Mouse (Mus musculus) MEL (cell line): ENCODE results near the gene Il16. TPM values are rescaled to one million over a fixed set of nuclear protein-coding genes. Genes with fewer than 3 reads are reported as not detected.

Experiments
- DNase-seq: peaks from one replicate; pipeline ENCODE4 v3.0.0; 2011; ENCODE audit warnings: low read depth, low spot score
- H3K27ac ChIP-seq: 2 replicates; pipeline ENCODE4 v1.5.1; 2012; ENCODE audit warnings: low read depth, mild to moderate bottlenecking, control low read depth, low read length, moderate library complexity; ENCODE audit not compliant: control insufficient read depth
- H3K27me3 ChIP-seq, 2 experiments: fragments of 150-350 bp in 1 of 2; sonication (generic) in 1 of 2; 2 replicates each; pipeline ENCODE4 v1.6.1; 2012; ENCODE audit warnings: low read length in 2 of 2, mild to moderate bottlenecking in 2 of 2, improper control_type of control experiment in 1 of 2, moderate library complexity in 1 of 2; ENCODE audit not compliant: insufficient read depth in 2 of 2, control insufficient read depth in 1 of 2
- H3K36me3 ChIP-seq, 2 experiments: 2 replicates each; pipeline ENCODE4 v1.6.1; 2012 to 2014; ENCODE audit warnings: low read length in 2 of 2, improper control_type of control experiment in 1 of 2, inconsistent platforms in 1 of 2, mild to moderate bottlenecking in 1 of 2; ENCODE audit not compliant: insufficient read depth in 2 of 2, control insufficient read depth in 1 of 2
- H3K4me1 ChIP-seq, 2 experiments: fragments of 150-350 bp in 1 of 2; sonication (generic) in 1 of 2; 2 replicates each; pipeline ENCODE4 v1.6.1; 2012; ENCODE audit warnings: low read length in 2 of 2, improper control_type of control experiment in 1 of 2, mild to moderate bottlenecking in 1 of 2; ENCODE audit not compliant: insufficient read depth in 2 of 2, control insufficient read depth in 1 of 2
- H3K4me3 ChIP-seq, 2 experiments: fragments of 150-350 bp in 1 of 2; sonication (generic) in 1 of 2; 2 replicates each; pipeline ENCODE4 v1.5.1; 2012; ENCODE audit warnings: low read depth in 2 of 2, low read length in 2 of 2, mild to moderate bottlenecking in 2 of 2, moderate library complexity in 2 of 2, control low read depth in 1 of 2, improper control_type of control experiment in 1 of 2; ENCODE audit not compliant: control insufficient read depth in 1 of 2, insufficient read depth in 1 of 2
- H3K79me2 ChIP-seq: 2 replicates; pipeline ENCODE4 v1.6.1; 2012; ENCODE audit warnings: mild to moderate bottlenecking, low read length, moderate library complexity; ENCODE audit not compliant: control insufficient read depth, poor library complexity, insufficient read depth
- H3K9ac ChIP-seq: 2 replicates; pipeline ENCODE4 v1.6.1; 2012; ENCODE audit warnings: low read depth, mild to moderate bottlenecking, control low read depth, low read length, moderate library complexity; ENCODE audit not compliant: control insufficient read depth, poor library complexity, severe bottlenecking
- H3K9me3 ChIP-seq: fragments of 150-350 bp; sonication (generic); replicated peaks from 2 replicates; pipeline ENCODE4 v1.6.1; 2012; ENCODE audit warnings: mild to moderate bottlenecking, low read length, improper control_type of control experiment, moderate library complexity; ENCODE audit not compliant: insufficient read depth
- CHD2 ChIP-seq: IDR thresholded peaks from 2 replicates; pipeline ENCODE4 v1.6.1; 2011; ENCODE audit warnings: low read length, improper control_type of control experiment
- CTCF ChIP-seq, 3 experiments: IDR thresholded peaks in 2 of 3; conservative IDR thresholded peaks in 1 of 3; 2 replicates each; pipeline ENCODE4 v1.5.1; 2011 to 2012; ENCODE audit warnings: low read length in 3 of 3, low read depth in 2 of 3, mild to moderate bottlenecking in 2 of 3, improper control_type of control experiment in 1 of 3, inconsistent platforms in 1 of 3, mixed read lengths in 1 of 3, moderate library complexity in 1 of 3; ENCODE audit not compliant: control insufficient read depth in 1 of 3, insufficient read depth in 1 of 3, poor library complexity in 1 of 3, severe bottlenecking in 1 of 3
- HCFC1 ChIP-seq: IDR thresholded peaks from 2 replicates; pipeline ENCODE4 v1.6.1; 2012; ENCODE audit warnings: low read depth, mild to moderate bottlenecking, inconsistent platforms, low read length, improper control_type of control experiment, moderate library complexity
- JUND ChIP-seq: IDR thresholded peaks from 2 replicates; pipeline ENCODE4 v1.6.1; 2011; ENCODE audit warnings: low read depth, mild to moderate bottlenecking, improper control_type of control experiment, low read length
- KAT2A ChIP-seq: conservative IDR thresholded peaks from 2 replicates; pipeline ENCODE4 v1.6.1; 2012; ENCODE audit warnings: low read depth, low read length, improper control_type of control experiment, inconsistent platforms
- MXI1 ChIP-seq: IDR thresholded peaks from 2 replicates; pipeline ENCODE4 v1.6.1; 2011; ENCODE audit warnings: mild to moderate bottlenecking, low read depth, low read length, improper control_type of control experiment
- POLR2AphosphoS5 ChIP-seq: IDR thresholded peaks from 2 replicates; pipeline ENCODE4 v1.6.1; 2012; ENCODE audit warnings: low read depth, borderline replicate concordance, mild to moderate bottlenecking, inconsistent platforms, low read length, moderate library complexity, mixed read lengths
- RAD21 ChIP-seq: IDR thresholded peaks from 2 replicates; pipeline ENCODE4 v1.6.1; 2011; ENCODE audit warnings: mild to moderate bottlenecking, low read depth, low read length, improper control_type of control experiment
- RCOR1 ChIP-seq: IDR thresholded peaks from 2 replicates; pipeline ENCODE4 v1.6.1; 2012; ENCODE audit warnings: low read depth, mild to moderate bottlenecking, inconsistent platforms, low read length, improper control_type of control experiment
- SIN3A ChIP-seq: IDR thresholded peaks from 2 replicates; pipeline ENCODE4 v1.6.1; 2012; ENCODE audit warnings: low read length, improper control_type of control experiment, inconsistent platforms
- TAL1 ChIP-seq: IDR thresholded peaks from 2 replicates; pipeline ENCODE4 v1.6.1; 2012; ENCODE audit warnings: mild to moderate bottlenecking, inconsistent platforms, low read length, moderate library complexity, mixed read lengths
- TBP ChIP-seq: IDR thresholded peaks from 2 replicates; pipeline ENCODE4 v1.8.0; 2011; ENCODE audit warnings: low read depth, low read length, improper control_type of control experiment
- TCF12 ChIP-seq: IDR thresholded peaks from 2 replicates; pipeline ENCODE4 v1.6.1; 2014; ENCODE audit warnings: low read depth, mild to moderate bottlenecking, inconsistent platforms, low read length, improper control_type of control experiment, moderate library complexity
- USF2 ChIP-seq, 2 experiments: IDR thresholded peaks; 2 replicates each; pipeline ENCODE4 v1.6.1; 2011 to 2012; ENCODE audit warnings: improper control_type of control experiment in 2 of 2, low read length in 2 of 2, borderline replicate concordance in 1 of 2, inconsistent platforms in 1 of 2, low read depth in 1 of 2, mild to moderate bottlenecking in 1 of 2; ENCODE audit not compliant: insufficient read depth in 1 of 2
- ZC3H11A ChIP-seq: IDR thresholded peaks from 2 replicates; pipeline ENCODE4 v1.6.1; 2012; ENCODE audit warnings: low read depth, mild to moderate bottlenecking, inconsistent platforms, low read length, improper control_type of control experiment
- ZKSCAN1 ChIP-seq: IDR thresholded peaks from 2 replicates; pipeline ENCODE4 v1.6.1; 2012; ENCODE audit warnings: low read depth, mild to moderate bottlenecking, inconsistent platforms, low read length, improper control_type of control experiment, moderate library complexity
- ZMIZ1 ChIP-seq: IDR thresholded peaks from 2 replicates; pipeline ENCODE4 v1.6.1; 2012; ENCODE audit warnings: low read depth, mild to moderate bottlenecking, inconsistent platforms, low read length, improper control_type of control experiment, moderate library complexity
- ZNF384 ChIP-seq: IDR thresholded peaks from 2 replicates; pipeline ENCODE4 v1.6.1; 2012; ENCODE audit warnings: low read depth, mild to moderate bottlenecking, inconsistent platforms, low read length, improper control_type of control experiment
- polyA plus RNA-seq, 2 experiments: library from polyadenylated mRNA; stranded (reverse) in 1 of 2; unstranded in 1 of 2; fragments of >175 nt in 1 of 2; fragments of >200 nt in 1 of 2; gene quantifications; 2 replicates each; pipeline versions ENCODE4 v1.2.1 to v1.2.4; 2012; ENCODE audit warnings: low replicate concordance in 2 of 2, low read depth in 1 of 2; ENCODE audit not compliant: insufficient read length in 2 of 2, insufficient read depth in 1 of 2, missing spikeins in 1 of 2
- total RNA-seq: library from RNA; depleted of rRNA; stranded (reverse); fragments of 300-350 nt; gene quantifications from 2 replicates; pipeline ENCODE4 v1.2.3, GENCODE M21; 2012

Il16 gene
- total and polyA plus RNA-seq, 3 experiments = 0.04 to 0.10 TPM; not detected in 1

GRCm38 (mm10) chr7:83598997-83599912 lies 146.3 kb downstream of the Il16 start:
- Histone ChIP-seq H3K4me1 (no peaks in the 10 kb centered on the region; a peak in 1 of 4 replicates), H3K9me3 (no peaks in the 10 kb centered on the region), H3K36me3 (no peaks in the 10 kb centered on the region), H3K27me3 (no peaks in the 10 kb centered on the region), H3K79me2 (no peaks in the 10 kb centered on the region), H3K4me3 (no peak overlapping the region), H3K9ac (no peak overlapping the region), H3K27ac (no peak overlapping the region)
- no peak for DNase-seq
- TF ChIP-seq ZC3H11A = no peak
- no peak for TF ChIP-seq USF2 (IDR thresholded peaks at IDR 0.05; ENCODE audit: borderline replicate concordance in 1 of 2, insufficient read depth in 1 of 2, low read depth in 1 of 2, low read length in 2 of 2)
- no peak for TF ChIP-seq HCFC1
- no peak for TF ChIP-seq ZMIZ1
- no peak for TF ChIP-seq RCOR1
- TF ChIP-seq TBP = no peak
- no peak for TF ChIP-seq SIN3A
- TF ChIP-seq JUND = no peak
- no peak for TF ChIP-seq MXI1
- TF ChIP-seq RAD21 = no peak
- TF ChIP-seq TCF12 = no peak
- TF ChIP-seq POLR2AphosphoS5 = no peak
- no peak for TF ChIP-seq ZNF384
- TF ChIP-seq CHD2 = no peak

GRCm38 (mm10) chr7:83597063-83597462 lies 148.5 kb downstream of the Il16 start:
- H3K27me3 ChIP-seq = no peaks in the 10 kb centered on the region
- no peaks in the 10 kb centered on the region for H3K9me3 ChIP-seq
- no peaks in the 10 kb centered on the region for H3K79me2 ChIP-seq
- no peaks in the 10 kb centered on the region; a peak in 1 of 4 replicates for H3K4me1 ChIP-seq
- H3K36me3 ChIP-seq = no peaks in the 10 kb centered on the region
- no peak for DNase-seq
- no peak overlapping the region for H3K4me3 ChIP-seq
- no peak overlapping the region for H3K27ac ChIP-seq
- TF ChIP-seq KAT2A = no peak
- TF ChIP-seq TAL1 = no peak
- TF ChIP-seq ZKSCAN1 = no peak
- TF ChIP-seq HCFC1 = no peak
- TF ChIP-seq JUND = no peak
- no peak for TF ChIP-seq CTCF (IDR thresholded peaks at IDR 0.05 in 2 of 3, conservative IDR thresholded peaks at IDR 0.05 in 1 of 3; ENCODE audit: control insufficient read depth in 1 of 3, insufficient read depth in 1 of 3, low read depth in 2 of 3, low read length in 3 of 3, poor library complexity in 1 of 3, severe bottlenecking in 1 of 3)
- H3K9ac ChIP-seq = no peak overlapping the region
